Mouse (Mus musculus) ES-E14 (cell line): ENCODE measurements around the gene Hist1h3g.

Experiments
- CHD2 ChIP-seq: IDR thresholded peaks from 2 replicates; pipeline ENCODE4 v1.6.1; 2014; ENCODE audit warnings: mild to moderate bottlenecking, low read depth, low read length, inconsistent platforms
- MAFK ChIP-seq: IDR thresholded peaks from 2 replicates; pipeline ENCODE4 v1.6.1; 2014; ENCODE audit warnings: mild to moderate bottlenecking, low read depth, low read length, inconsistent platforms; ENCODE audit not compliant: insufficient read depth

GRCm38 (mm10) chr13:23576906-23577639 is 41.9 kb downstream of the Hist1h3g start:
- no peak for TF ChIP-seq MAFK
- no peak for TF ChIP-seq CHD2
